Mouse (Mus musculus) kidney, adult 2 months (tissue): ENCODE results near the gene Bpifb9a.

ENCODE experiments used
- CTCF ChIP-seq: fragments of 200-500 bp; conservative IDR thresholded peaks from 2 replicates; pipeline ENCODE4 v1.5.1; 2011; ENCODE audit warnings: low read depth, mild to moderate bottlenecking, control low read depth, low read length, moderate library complexity, mixed read lengths; ENCODE audit not compliant: insufficient read depth, insufficient read length
- POLR2A ChIP-seq: fragments of 200-500 bp; IDR thresholded peaks from one replicate; pipeline ENCODE4 v1.6.1; 2011; ENCODE audit warnings: low read depth, low read length, control low read depth

DNA sequence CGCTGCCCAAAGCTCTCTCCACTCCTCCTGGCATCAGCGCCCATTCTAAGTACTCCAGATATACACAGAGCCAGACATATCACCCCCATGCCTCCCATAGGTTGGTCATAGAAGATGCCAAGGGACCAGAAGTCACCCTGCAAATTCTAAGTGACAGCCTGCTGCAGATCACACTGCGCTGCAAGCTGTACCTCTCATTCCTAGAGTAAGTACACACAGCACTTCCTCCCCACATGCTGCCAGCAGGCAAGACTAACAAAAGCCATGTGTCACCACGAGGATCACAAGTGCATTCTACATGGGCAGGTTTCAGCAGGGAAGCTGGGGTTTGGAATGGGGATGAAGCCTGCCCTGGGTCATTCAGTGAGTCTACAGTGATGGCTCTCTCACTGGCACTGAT, 30.7 kb upstream of the Bpifb9a start:
- TF ChIP-seq CTCF (no peak), POLR2A (no peak)
